Mouse (Mus musculus) intestine, postnatal 0 days (tissue): ENCODE results near the gene Gas8. TPM values are rescaled to one million over a fixed set of nuclear protein-coding genes. Genes with fewer than 3 reads are reported as not detected.

Experiments used
- ATAC-seq: fragments of 200-750 bp; cut with Nextera tagmentation; 2 replicates; pipeline ENCODE4 v1.8.0; 2017; ENCODE audit warnings: mild to moderate bottlenecking, moderate TSS enrichment, moderate library complexity
- H3K27ac ChIP-seq: fragments of 300-500 bp; sonication (generic); 2 replicates; pipeline ENCODE4 v1.5.1; 2014; ENCODE audit warnings: mild to moderate bottlenecking, low read depth, low read length, moderate library complexity
- H3K27me3 ChIP-seq: fragments of 300-500 bp; sonication (generic); replicated peaks from 2 replicates; pipeline ENCODE4 v1.6.1; 2014; ENCODE audit warnings: low read length, mixed read lengths; ENCODE audit not compliant: control insufficient read depth, insufficient read depth
- H3K36me3 ChIP-seq: fragments of 300-500 bp; sonication (generic); 2 replicates; pipeline ENCODE4 v1.6.1; 2014; ENCODE audit warnings: mild to moderate bottlenecking, moderate library complexity; ENCODE audit not compliant: control insufficient read depth, insufficient read depth
- H3K4me1 ChIP-seq: fragments of 300-500 bp; sonication (generic); replicated peaks from 2 replicates; pipeline ENCODE4 v1.6.1; 2014; ENCODE audit warnings: antibody characterized with exemption, low read length, mixed read lengths; ENCODE audit not compliant: control insufficient read depth, insufficient read depth
- H3K4me2 ChIP-seq: fragments of 300-500 bp; sonication (generic); replicated peaks from 2 replicates; pipeline ENCODE4 v1.6.1; 2014; ENCODE audit warnings: low read depth, mild to moderate bottlenecking, moderate library complexity
- H3K4me3 ChIP-seq: fragments of 300-500 bp; sonication (generic); 2 replicates; pipeline ENCODE4 v1.5.1; 2014; ENCODE audit warnings: low read depth, low read length
- H3K9ac ChIP-seq: fragments of 300-500 bp; sonication (generic); 2 replicates; pipeline ENCODE4 v1.6.1; 2014; ENCODE audit warnings: mild to moderate bottlenecking, low read depth, low read length
- H3K9me3 ChIP-seq: fragments of 300-500 bp; sonication (generic); 2 replicates; pipeline ENCODE4 v1.6.1; 2016; ENCODE audit warnings: mixed run types; ENCODE audit not compliant: control insufficient read depth
- CTCF ChIP-seq: sonication (generic); IDR thresholded peaks from 2 replicates; pipeline ENCODE4 v1.5.1; 2016; ENCODE audit warnings: low read depth, mild to moderate bottlenecking, control low read depth, antibody characterized with exemption, moderate library complexity
- WGBS: fragments of 180-500 bp; shearing (Covaris S2); extraction: QIAGEN DNeasy Blood & Tissue Kit; methylation state at CpG from one replicate; pipeline ENCODE4 v1.1.7; 2014; 5-methylcytosine and 5-hydroxymethylcytosine counted together
- polyA plus RNA-seq: library from polyadenylated mRNA; unstranded; fragments of >200 nt; fragmentation: Nextera tagmentation; extraction: Ambion mirVana; gene quantifications from 2 replicates; pipeline ENCODE4 v1.2.1, GENCODE M21; 2015

Gene Gas8
- polyA plus RNA-seq, 1 experiment from 2014 or later = 6.8 TPM

DNA sequence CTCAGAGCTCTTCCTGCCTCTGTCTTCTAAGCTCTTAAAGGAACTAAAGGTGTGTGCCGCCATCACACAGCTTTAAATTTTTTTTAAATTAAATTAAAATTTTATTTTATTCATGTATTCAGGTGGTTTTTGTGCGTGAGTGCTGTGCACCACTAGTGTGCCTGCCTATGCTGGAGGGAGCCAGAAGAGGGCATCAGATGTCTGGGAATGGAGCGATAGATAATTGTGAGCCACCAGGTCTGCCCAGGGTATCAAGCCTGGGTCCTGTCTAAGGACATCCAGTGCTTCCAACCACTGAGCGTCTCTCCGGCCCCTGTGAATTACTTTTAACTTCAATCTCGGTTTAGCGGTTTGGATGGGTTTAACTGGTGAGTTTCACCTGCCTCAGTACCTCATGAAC lies 36.0 kb upstream of the Gas8 start:
- Histone ChIP-seq H3K4me1 (peaks cover 8% of the 10 kb centered on the region; the same call in 1 of the 2 replicates), H3K4me2 (no peak overlapping the region), H3K27me3 (no peaks in the 10 kb centered on the region), H3K9ac (no peak overlapping the region), H3K4me3 (no peak overlapping the region), H3K36me3 (peaks cover 67% of the 10 kb centered on the region), H3K27ac (no peak overlapping the region), H3K9me3 (no peaks in the 10 kb centered on the region)
- 88% methylated on average over 7 of the region's 7 CpGs for WGBS
- TF ChIP-seq CTCF = peak; percentile 47
- no peak for ATAC-seq

DNA sequence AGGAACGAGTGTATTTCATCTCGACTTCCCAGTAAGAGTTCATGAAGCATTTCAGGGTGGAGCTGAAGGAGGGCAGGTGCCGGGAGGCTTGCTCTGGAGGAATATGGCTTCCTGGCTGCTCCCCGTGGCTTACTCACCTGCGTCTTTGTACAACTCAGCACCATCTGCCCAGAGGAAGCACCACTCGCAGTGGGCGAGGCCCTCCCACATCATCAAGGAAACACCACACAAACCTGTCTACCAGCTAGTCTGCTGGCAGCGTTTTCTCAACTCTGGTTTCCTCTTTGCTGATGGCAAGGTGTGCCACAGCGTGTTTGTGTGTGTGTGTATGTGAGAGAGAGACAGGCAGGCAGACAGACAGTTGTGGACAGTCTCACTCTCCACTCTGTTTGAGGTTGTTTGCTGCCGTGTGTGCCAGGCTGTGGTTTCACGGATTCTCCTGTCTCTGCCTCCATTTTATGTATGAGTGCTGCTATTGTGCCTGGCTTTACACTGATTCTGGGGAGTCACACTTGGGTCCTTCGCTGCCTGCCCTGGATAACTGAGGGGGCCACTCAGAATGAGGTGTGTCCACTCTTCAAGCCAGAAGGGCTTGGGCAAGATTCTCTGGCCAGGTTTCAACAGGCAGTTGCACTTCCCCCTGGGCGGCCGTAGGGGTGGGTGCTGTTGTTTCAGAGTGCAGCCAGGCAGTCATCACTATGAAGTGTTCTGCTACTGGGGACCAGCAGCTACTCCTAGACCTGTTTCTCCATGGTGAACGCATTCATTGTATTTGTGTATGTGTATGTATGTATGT lies 27.2 kb upstream of the Gas8 start:
- TF ChIP-seq CTCF = no peak
- Histone ChIP-seq H3K27ac (no peak overlapping the region), H3K4me2 (no peak overlapping the region), H3K36me3 (peaks cover 94% of the 10 kb centered on the region), H3K4me3 (no peak overlapping the region), H3K9ac (no peak overlapping the region), H3K4me1 (no peaks in the 10 kb centered on the region), H3K9me3 (no peaks in the 10 kb centered on the region), H3K27me3 (no peaks in the 10 kb centered on the region)
- no peak for ATAC-seq
- WGBS = 85% methylated on average over 15 of the region's 15 CpGs

DNA sequence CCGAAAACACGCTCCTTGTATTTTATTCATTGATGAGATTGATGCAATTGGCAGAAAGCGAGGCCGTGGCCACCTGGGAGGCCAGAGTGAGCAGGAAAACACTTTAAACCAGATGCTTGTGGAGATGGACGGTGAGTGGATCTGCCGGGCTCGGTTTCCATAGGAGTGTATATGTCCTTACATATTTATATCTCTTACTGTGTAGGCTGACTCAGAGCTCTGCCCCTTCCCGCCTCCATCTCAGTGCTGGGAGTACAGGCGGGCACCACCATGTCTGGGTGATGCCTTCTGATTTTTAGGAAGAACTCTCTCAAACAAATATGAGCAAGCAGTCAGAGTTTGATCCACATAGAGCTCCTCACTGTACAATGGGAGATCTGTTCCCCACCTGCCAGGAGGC lies 25.7 kb upstream of the Gas8 start:
- no peak for ATAC-seq
- WGBS = 95% methylated on average over 9 of the region's 9 CpGs
- no peaks in the 10 kb centered on the region for H3K9me3 ChIP-seq

DNA sequence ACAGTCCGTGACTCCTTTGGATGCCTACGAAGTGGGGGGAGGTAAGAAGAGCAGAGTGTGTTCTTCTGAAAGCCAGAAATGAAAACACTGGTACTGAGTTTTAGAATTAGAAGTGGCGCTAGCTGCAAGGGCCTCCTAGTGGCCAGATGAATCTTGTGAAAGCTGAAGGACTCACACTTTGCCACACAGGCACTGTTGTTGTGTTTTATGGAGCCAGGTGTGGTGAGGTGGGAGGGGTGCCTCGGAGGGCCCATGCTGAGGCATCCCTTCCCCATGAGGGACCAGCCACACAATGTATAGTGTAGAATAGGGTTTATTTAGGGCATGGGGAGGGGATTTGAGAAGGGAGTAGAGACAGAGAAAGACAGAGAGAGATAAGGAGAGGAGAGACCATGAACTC lies 20.9 kb upstream of the Gas8 start:
- no peaks in the 10 kb centered on the region for H3K27me3 ChIP-seq
- no peaks in the 10 kb centered on the region for H3K4me1 ChIP-seq
- peaks cover 93% of the 10 kb centered on the region for H3K36me3 ChIP-seq
- 78% methylated on average over 4 of the region's 4 CpGs for WGBS
- ATAC-seq = no peak
- H3K9me3 ChIP-seq = no peaks in the 10 kb centered on the region
- no peak overlapping the region for H3K9ac ChIP-seq
- H3K4me2 ChIP-seq = no peak overlapping the region
- no peak overlapping the region for H3K4me3 ChIP-seq
- peak; percentile 38 for TF ChIP-seq CTCF
- H3K27ac ChIP-seq = no peak overlapping the region

More for the DNA sequence above, 25.7 kb upstream of the Gas8 start:
- H3K4me2 ChIP-seq = no peak overlapping the region
- no peak overlapping the region for H3K4me3 ChIP-seq
- no peak overlapping the region for H3K9ac ChIP-seq
- H3K27me3 ChIP-seq = no peaks in the 10 kb centered on the region
- H3K4me1 ChIP-seq = no peaks in the 10 kb centered on the region
- peaks cover 92% of the 10 kb centered on the region for H3K36me3 ChIP-seq
- TF ChIP-seq CTCF = no peak
- H3K27ac ChIP-seq = no peak overlapping the region

DNA sequence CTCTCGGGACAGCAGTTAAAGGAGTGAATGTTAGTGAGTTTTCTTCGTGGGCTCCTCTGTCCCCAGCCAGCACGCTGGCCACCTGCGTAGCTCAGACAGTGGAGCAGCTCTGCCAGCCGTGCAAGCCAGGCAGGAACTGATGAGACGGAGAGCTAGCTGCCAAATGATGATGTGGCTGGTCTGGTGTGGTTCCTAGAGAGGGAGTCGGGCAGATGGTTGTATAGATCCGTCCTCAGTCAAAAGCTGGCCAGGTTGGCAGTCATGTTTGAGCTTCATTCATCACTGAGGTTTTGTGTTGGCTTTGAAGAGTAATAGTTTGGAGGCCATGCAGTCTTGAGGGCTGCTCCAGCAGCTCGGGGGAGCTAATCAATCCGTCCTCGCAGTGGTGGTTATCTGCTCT lies 19.7 kb upstream of the Gas8 start:
- H3K9ac ChIP-seq = no peak overlapping the region
- H3K9me3 ChIP-seq = no peaks in the 10 kb centered on the region
- H3K36me3 ChIP-seq = peaks cover 93% of the 10 kb centered on the region
- H3K27me3 ChIP-seq = no peaks in the 10 kb centered on the region
- no peak overlapping the region for H3K4me3 ChIP-seq
- no peak overlapping the region for H3K27ac ChIP-seq
- H3K4me1 ChIP-seq = no peaks in the 10 kb centered on the region
- H3K4me2 ChIP-seq = no peak overlapping the region
- no peak for ATAC-seq
- WGBS = 87% methylated on average over 11 of the region's 11 CpGs
- TF ChIP-seq CTCF = no peak

DNA sequence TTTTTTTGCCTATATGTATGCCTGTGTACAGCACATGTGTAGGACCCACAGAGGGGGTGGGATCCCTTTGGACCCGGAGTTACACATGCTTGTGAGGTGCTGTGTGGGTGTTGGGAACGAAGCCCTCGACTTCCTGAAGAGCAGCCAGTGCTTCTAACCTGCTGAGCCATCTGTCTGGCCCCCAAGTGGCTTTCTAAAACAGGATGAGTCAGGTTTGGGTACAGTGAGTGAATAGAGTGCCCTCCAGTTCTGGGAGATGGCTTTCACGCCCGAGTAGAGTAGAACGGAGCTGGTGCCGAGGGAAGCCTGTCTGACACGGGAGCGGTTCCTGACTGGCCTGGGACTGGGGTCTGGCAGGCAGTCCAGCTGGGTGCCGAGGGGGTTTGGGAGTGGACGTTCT lies 19.1 kb upstream of the Gas8 start:
- Histone ChIP-seq H3K27me3 (no peaks in the 10 kb centered on the region), H3K9ac (no peak overlapping the region), H3K4me1 (no peaks in the 10 kb centered on the region), H3K27ac (no peak overlapping the region), H3K4me2 (no peak overlapping the region), H3K9me3 (no peaks in the 10 kb centered on the region), H3K4me3 (no peak overlapping the region), H3K36me3 (peaks cover 93% of the 10 kb centered on the region)
- no peak for ATAC-seq
- WGBS = 93% methylated on average over 11 of the region's 11 CpGs
- no peak for TF ChIP-seq CTCF
